8 mouse cellular contexts compared by ENCODE assay signal in the genomic region with DNA sequence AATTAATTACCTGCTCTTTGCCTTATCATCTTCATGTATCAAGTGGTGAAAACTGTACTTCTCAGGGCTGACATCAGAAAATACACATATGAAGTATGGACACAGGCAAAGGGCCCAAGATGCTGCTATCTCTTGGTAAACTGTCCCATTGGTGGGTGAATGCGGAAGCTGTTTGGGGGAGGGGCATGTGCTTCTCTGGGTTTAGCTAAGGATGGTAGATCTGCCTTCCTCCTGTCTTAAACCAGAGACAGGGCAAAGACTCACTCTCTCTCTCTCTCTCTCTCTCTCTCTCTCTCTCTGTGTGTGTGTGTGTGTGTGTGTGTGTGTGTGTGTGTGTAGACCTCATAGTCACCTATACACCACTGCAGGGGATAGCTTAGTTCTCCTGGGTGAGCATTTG.
DNase-seq lines count a peak whose midpoint lies in the region; ATAC-seq and TF ChIP-seq lines count a peak whose summit lies in the region.

No protein-coding gene starts in this region.

- peak overlapping the region; percentile 8; the same call in 1 of the 2 replicates for H3K27ac ChIP-seq in left cerebral cortex, adult 2 months
- peak overlapping the region; percentile 74; the same call in 1 of the 2 replicates for H3K27ac ChIP-seq in heart, embryonic 13.5 days (replicated peaks)
- no peak overlapping the region for H3K27ac ChIP-seq in liver, embryonic 12.5 days

- no peak for ATAC-seq in heart, embryonic 13.5 days (ENCODE audit: extremely low read depth, insufficient number of reproducible peaks, low FRiP score, low TSS enrichment)
- no peak for ATAC-seq in liver, embryonic 12.5 days

- no peak overlapping the region for H3ac ChIP-seq in myocyte (ENCODE audit: control insufficient read depth, insufficient read length)

- DNase-seq in left cerebral cortex, adult 2 months (ENCODE audit: extremely low spot score in 1 of 2, low spot score in 2 of 2) = no peak
- DNase-seq in left cerebral cortex, adult 8-10 months (ENCODE audit: low spot score in 2 of 2) = no peak
- no peak for DNase-seq in layer of hippocampus, adult 9-11 months
- DNase-seq in right cerebral cortex, adult 2 months (ENCODE audit: low spot score in 2 of 2) = no peak
- DNase-seq in gastrocnemius, postnatal 25 days = no peak

- H3K9me3 ChIP-seq in heart, embryonic 13.5 days = no peaks in the 10 kb centered on the region
- no peaks in the 10 kb centered on the region for H3K9me3 ChIP-seq in liver, embryonic 12.5 days (replicated peaks)

- no peak for TF ChIP-seq POLR2A in myocyte (IDR thresholded peaks at IDR 0.05; ENCODE audit: insufficient read length, low read depth)

- peak overlapping the region; percentile 94 for H3K4me2 ChIP-seq in heart, embryonic 13.5 days
- peak overlapping the region; percentile 73; the same call in 1 of the 2 replicates for H3K4me2 ChIP-seq in liver, embryonic 12.5 days
- H3K4me2 ChIP-seq in myocyte (ENCODE audit: low read depth) = peak overlapping the region; percentile 85

- H3K79me2 ChIP-seq in myocyte (ENCODE audit: control insufficient read depth, insufficient read depth) = no peaks in the 10 kb centered on the region

- H3K27me3 ChIP-seq in heart, embryonic 13.5 days (replicated peaks) = peaks cover 26% of the 10 kb centered on the region
- peaks cover 82% of the 10 kb centered on the region for H3K27me3 ChIP-seq in liver, embryonic 12.5 days (replicated peaks)
- H3K27me3 ChIP-seq in myocyte (ENCODE audit: control insufficient read depth, insufficient read depth, insufficient read length) = no peaks in the 10 kb centered on the region

- H3K4me3 ChIP-seq in left cerebral cortex, adult 2 months = peak overlapping the region; percentile 24; the same call in 1 of the 2 replicates
- peak overlapping the region; percentile 78 for H3K4me3 ChIP-seq in heart, embryonic 13.5 days
- peak overlapping the region; percentile 61; the same call in 1 of the 2 replicates for H3K4me3 ChIP-seq in liver, embryonic 12.5 days
- peak overlapping the region; percentile 34 for H3K4me3 ChIP-seq in myocyte

- peaks cover 5% of the 10 kb centered on the region; the same call in 1 of the 2 replicates for H3K36me3 ChIP-seq in heart, embryonic 13.5 days
- H3K36me3 ChIP-seq in liver, embryonic 12.5 days = no peaks in the 10 kb centered on the region
- no peaks in the 10 kb centered on the region for H3K36me3 ChIP-seq in myocyte (ENCODE audit: control insufficient read depth, insufficient read depth)

- intact Hi-C loops in left cerebral cortex, adult 2 months (cut with DNase I) = no loop called here

- peaks cover 67% of the 10 kb centered on the region for H3K4me1 ChIP-seq in heart, embryonic 13.5 days
- peaks cover 53% of the 10 kb centered on the region for H3K4me1 ChIP-seq in liver, embryonic 12.5 days

- 73% methylated on average over 1 of the region's 1 CpGs for WGBS in heart, embryonic 13.5 days
- 44% methylated on average over 1 of the region's 1 CpGs for WGBS in liver, embryonic 12.5 days (ENCODE audit: insufficient replicate concordance)

- peak overlapping the region; percentile 93 for H3K9ac ChIP-seq in heart, embryonic 13.5 days
- H3K9ac ChIP-seq in liver, embryonic 12.5 days = no peak overlapping the region

- TF ChIP-seq CTCF in left cerebral cortex, adult 2 months (IDR thresholded peaks at IDR 0.05) = no peak

TF ChIP-seq in myocyte, 11 proteins besides CTCF, POLR2A, EP300 and RAD21:
- TF ChIP-seq TCF12 (IDR thresholded peaks at IDR 0.05; ENCODE audit: insufficient read depth, poor library complexity, severe bottlenecking) (no peak), MAX (IDR thresholded peaks at IDR 0.05; ENCODE audit: low read depth) (no peak), MYOG (IDR thresholded peaks at IDR 0.05; ENCODE audit: control insufficient read depth in 1 of 3, insufficient read depth in 1 of 3, insufficient read length in 2 of 3, low read depth in 2 of 3) (no peak), TCF3 (IDR thresholded peaks at IDR 0.05; ENCODE audit: insufficient read length, low read depth) (no peak), POLR2AphosphoS2 (IDR thresholded peaks at IDR 0.05; ENCODE audit: insufficient read length, low read depth) (no peak), MYOD1 (IDR thresholded peaks at IDR 0.05; ENCODE audit: control insufficient read depth in 1 of 3, insufficient read length in 2 of 3, low read depth in 2 of 3) (no peak), REST (IDR thresholded peaks at IDR 0.05; ENCODE audit: insufficient read depth, insufficient read length) (no peak), E2F4 (IDR thresholded peaks at IDR 0.05; ENCODE audit: insufficient read depth) (no peak), CEBPB (IDR thresholded peaks at IDR 0.05; ENCODE audit: insufficient read depth, poor library complexity, severe bottlenecking) (no peak), SRF (IDR thresholded peaks at IDR 0.05; ENCODE audit: control insufficient read depth, insufficient read length, low read depth) (no peak), USF1 (IDR thresholded peaks at IDR 0.05; ENCODE audit: low read depth) (no peak)

Comparison
In these comparisons a context has a peak if more than half of its experiments do, and no peak if none do; other contexts are left out.
1. H3K4me3 ChIP-seq: peak in every context shown above with its lines; median percentile 78 in heart, embryonic 13.5 days; 61 in liver, embryonic 12.5 days; 34 in myocyte; 24 in left cerebral cortex, adult 2 months.